Mouse (Mus musculus): ENCODE results near the gene Sap30l.

DNA sequence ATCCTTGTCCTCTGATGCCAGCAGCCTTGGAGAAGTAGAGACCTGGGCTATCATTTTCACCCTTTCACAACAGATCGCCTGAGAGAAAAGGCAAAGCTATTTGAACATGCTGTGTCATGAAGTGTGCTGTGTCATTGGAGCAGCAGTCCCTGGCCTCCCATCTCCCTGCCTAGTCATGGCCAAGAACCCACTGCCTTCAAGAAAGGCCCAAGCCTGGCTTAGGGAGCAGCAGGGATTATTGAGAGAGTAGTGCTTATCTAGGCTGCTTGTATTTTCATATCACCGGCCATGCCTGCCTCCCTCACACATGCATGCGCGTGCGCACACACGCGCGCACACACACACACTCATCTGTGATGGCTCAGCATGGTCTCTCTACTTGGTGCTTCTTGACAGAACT, 10.8 kb downstream of the Sap30l start:
- TF ChIP-seq POLR2A (IDR thresholded peaks at IDR 0.05; ENCODE audit: low read depth, low read length) (no peak), E2F4 (IDR thresholded peaks at IDR 0.05; ENCODE audit: insufficient replicate concordance, low read depth, low read length) (no peak)

Measured in CH12.LX (cell line).